Mouse (Mus musculus) testis, adult 2 months (tissue): Measurements from ENCODE around the gene Nub1. TPM values are rescaled to one million over a fixed set of nuclear protein-coding genes. Genes with fewer than 3 reads are reported as not detected.

Experiments
- H3K27ac ChIP-seq: fragments of 200-500 bp; 2 replicates; pipeline ENCODE4 v1.5.1; 2012; ENCODE audit warnings: low read depth, low read length; ENCODE audit not compliant: control insufficient read depth, insufficient read depth
- H3K27me3 ChIP-seq: fragments of 200-500 bp; 2 replicates; pipeline ENCODE4 v1.6.1; 2012; ENCODE audit warnings: mild to moderate bottlenecking, low read length, moderate library complexity; ENCODE audit not compliant: control insufficient read depth, insufficient read depth
- H3K36me3 ChIP-seq: fragments of 200-500 bp; 2 replicates; pipeline ENCODE4 v1.6.1; 2012; ENCODE audit warnings: mild to moderate bottlenecking, low read length; ENCODE audit not compliant: control insufficient read depth, insufficient read depth
- H3K4me1 ChIP-seq: fragments of 200-500 bp; 2 replicates; pipeline ENCODE4 v1.6.1; 2012; ENCODE audit warnings: low read length; ENCODE audit not compliant: control insufficient read depth, insufficient read depth
- H3K4me3 ChIP-seq: fragments of 200-500 bp; 2 replicates; pipeline ENCODE4 v1.5.1; 2012; ENCODE audit warnings: low read depth, mild to moderate bottlenecking, low read length, moderate library complexity, mixed read lengths; ENCODE audit not compliant: control insufficient read depth
- CTCF ChIP-seq: fragments of 200-500 bp; IDR thresholded peaks from 2 replicates; pipeline ENCODE4 v1.5.1; 2012; ENCODE audit warnings: low read depth, mild to moderate bottlenecking, inconsistent platforms, low read length, moderate library complexity; ENCODE audit not compliant: control insufficient read depth, insufficient read depth, insufficient replicate concordance
- POLR2A ChIP-seq: fragments of 200-500 bp; IDR thresholded peaks from 2 replicates; pipeline ENCODE4 v1.6.1; 2012; ENCODE audit warnings: low read depth, mild to moderate bottlenecking, inconsistent platforms, low read length, moderate library complexity; ENCODE audit not compliant: control insufficient read depth
- polyA plus RNA-seq: library from polyadenylated mRNA; depleted of rRNA; stranded (reverse); fragments of >200 nt; gene quantifications from 2 replicates; pipeline ENCODE4 v1.2.3, GENCODE M21; 2012

Gene Nub1
- polyA plus RNA-seq, 1 experiment: 46.5 TPM

DNA sequence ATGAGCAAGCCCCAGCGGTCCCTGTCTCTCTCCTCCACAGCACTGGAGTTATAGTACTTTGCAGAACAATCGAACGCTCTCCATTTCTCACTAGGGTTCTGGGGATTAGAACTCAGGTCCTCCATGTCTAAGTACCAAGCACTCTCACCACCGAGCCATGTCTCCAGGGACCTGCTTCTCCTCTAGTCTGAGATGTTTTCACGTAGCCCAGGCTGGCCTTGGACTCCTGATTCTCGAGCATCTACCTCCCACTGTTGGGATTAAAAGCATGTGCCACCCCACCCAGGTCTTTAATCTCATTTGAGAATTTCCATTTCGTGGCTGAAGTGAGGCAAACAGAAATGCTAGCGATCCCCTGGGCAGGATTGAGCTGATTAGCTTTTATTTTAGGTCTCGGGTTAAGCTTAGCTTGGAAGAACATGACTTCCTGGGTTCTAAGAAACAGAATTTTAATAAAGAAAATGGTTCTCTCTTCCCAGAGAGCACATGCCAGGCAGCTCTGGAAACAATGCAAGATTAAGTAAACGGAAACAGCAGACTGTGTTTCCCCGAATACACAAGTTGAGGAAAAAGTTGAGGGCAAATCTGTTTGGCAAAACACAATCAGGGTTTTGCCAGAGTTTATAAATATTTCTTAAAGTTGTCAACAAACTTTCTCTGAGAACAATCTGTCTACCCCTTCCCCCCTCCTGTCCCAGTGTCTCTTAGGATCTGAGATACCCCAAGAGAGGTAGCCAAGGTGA lies 38.4 kb downstream of the Nub1 start:
- no peak overlapping the region for H3K27ac ChIP-seq
- TF ChIP-seq POLR2A (no peak), CTCF (no peak)
- H3K36me3 ChIP-seq: no peaks in the 10 kb centered on the region
- no peak overlapping the region for H3K4me3 ChIP-seq
- no peaks in the 10 kb centered on the region for H3K4me1 ChIP-seq
- no peaks in the 10 kb centered on the region for H3K27me3 ChIP-seq

- H3K4me1 ChIP-seq: no peaks in the 10 kb centered on the region
- no peak overlapping the region for H3K27ac ChIP-seq
- no peak overlapping the region for H3K4me3 ChIP-seq
- H3K36me3 ChIP-seq: no peaks in the 10 kb centered on the region
- no peaks in the 10 kb centered on the region for H3K27me3 ChIP-seq
- TF ChIP-seq CTCF (no peak), POLR2A (no peak)
Measured at GRCm38 (mm10) chr5:24724270-24724634, 38.9 kb downstream of the Nub1 start.

DNA sequence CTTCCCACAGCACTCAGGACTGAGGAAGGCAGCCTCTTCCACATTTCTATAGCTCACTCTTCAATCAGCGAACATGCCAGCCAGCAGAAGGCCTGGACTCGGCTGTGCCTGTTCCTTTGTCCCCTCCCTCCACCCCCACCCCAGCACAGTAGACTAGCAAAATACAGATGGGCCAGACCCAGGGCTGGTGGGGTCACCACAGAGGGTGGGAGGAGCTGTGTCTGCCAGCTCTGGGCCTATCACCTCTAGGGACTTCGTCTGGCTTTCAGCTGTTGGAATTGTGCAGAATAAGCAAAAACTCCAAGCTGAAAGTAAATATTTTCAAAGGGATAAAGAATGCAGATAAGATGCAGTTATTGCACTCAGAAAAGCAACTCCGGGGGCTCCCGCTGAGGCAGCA lies 39.5 kb downstream of the Nub1 start:
- TF ChIP-seq POLR2A (no peak), CTCF (no peak)
- H3K4me3 ChIP-seq: no peak overlapping the region

DNA sequence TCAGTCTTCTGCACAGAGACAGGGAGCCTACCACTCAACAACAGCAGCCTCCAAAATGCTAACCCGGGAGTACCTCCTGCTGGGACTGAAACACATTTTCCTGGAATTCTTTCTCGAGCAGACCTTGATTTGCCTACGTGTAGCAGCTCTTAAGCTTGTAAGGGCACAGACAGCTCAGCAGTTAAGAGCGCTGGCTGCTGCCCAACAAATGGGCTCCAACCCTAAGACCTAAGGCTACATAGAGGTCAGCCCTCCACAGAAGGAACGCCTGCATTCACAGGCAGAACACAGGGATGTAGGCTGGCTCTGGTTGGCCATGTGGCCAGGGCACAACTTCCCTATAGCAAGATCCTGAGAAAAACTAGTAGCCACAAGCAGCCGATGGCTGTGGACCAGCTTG lies 40.6 kb downstream of the Nub1 start:
- peaks cover 11% of the 10 kb centered on the region for H3K4me1 ChIP-seq
- no peak for TF ChIP-seq POLR2A
- TF ChIP-seq CTCF: no peak
- no peak overlapping the region for H3K27ac ChIP-seq
- no peaks in the 10 kb centered on the region for H3K27me3 ChIP-seq
- no peak overlapping the region for H3K4me3 ChIP-seq
- H3K36me3 ChIP-seq: no peaks in the 10 kb centered on the region

More for the DNA sequence above, 39.5 kb downstream of the Nub1 start:
- Histone ChIP-seq H3K27ac (no peak overlapping the region), H3K4me1 (no peaks in the 10 kb centered on the region; the same call in 1 of the 2 replicates), H3K36me3 (no peaks in the 10 kb centered on the region), H3K27me3 (no peaks in the 10 kb centered on the region)

- no peaks in the 10 kb centered on the region; the same call in 1 of the 2 replicates for H3K27me3 ChIP-seq
- H3K4me1 ChIP-seq: peaks cover 14% of the 10 kb centered on the region
- no peaks in the 10 kb centered on the region for H3K36me3 ChIP-seq
- H3K4me3 ChIP-seq: no peak overlapping the region
- H3K27ac ChIP-seq: no peak overlapping the region
- TF ChIP-seq CTCF (no peak), POLR2A (no peak)
Measured at GRCm38 (mm10) chr5:24726901-24727836, 41.8 kb downstream of the Nub1 start.

GRCm38 (mm10) chr5:24729797-24730487 lies 44.6 kb downstream of the Nub1 start:
- Histone ChIP-seq H3K36me3 (no peaks in the 10 kb centered on the region), H3K4me3 (peak overlapping the region; percentile 41), H3K27me3 (no peaks in the 10 kb centered on the region; the same call in 1 of the 2 replicates), H3K27ac (no peak overlapping the region), H3K4me1 (peaks cover 18% of the 10 kb centered on the region)
- TF ChIP-seq CTCF (no peak), POLR2A (no peak)

DNA sequence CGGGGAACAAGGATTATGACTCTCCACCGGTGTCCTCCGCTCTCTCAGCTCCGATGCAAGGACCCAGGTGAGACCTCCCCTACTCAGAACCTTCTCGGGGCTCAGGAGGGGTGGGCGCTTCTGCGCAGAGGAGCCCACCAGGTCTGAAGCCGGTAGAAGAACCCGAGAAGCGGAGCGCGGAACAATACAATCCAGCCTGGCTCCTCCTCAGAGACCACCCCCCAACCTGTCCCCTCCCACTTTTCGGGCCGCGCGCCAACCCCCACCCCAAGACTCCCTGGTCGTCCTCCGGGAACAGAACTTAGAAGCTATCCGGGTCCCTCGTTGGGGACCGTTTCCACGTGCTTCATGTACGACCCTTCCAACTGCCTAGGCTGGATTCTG lies 45.1 kb downstream of the Nub1 start, which contains the start of gene Wdr86:
Wdr86 (minus strand) TSS at position 240 of the 384 bp plus-strand sequence.
- H3K27me3 ChIP-seq: no peaks in the 10 kb centered on the region; the same call in 1 of the 2 replicates
- H3K27ac ChIP-seq: no peak within 1 kb of the TSS; the same call in 1 of the 2 replicates
- no peaks in the 10 kb centered on the region for H3K36me3 ChIP-seq
- peaks cover 18% of the 10 kb centered on the region for H3K4me1 ChIP-seq
- no peak for TF ChIP-seq CTCF
- TF ChIP-seq POLR2A: no peak
- peak within 1 kb of the TSS; percentile 69 for H3K4me3 ChIP-seq
